Mouse (Mus musculus) CD4-positive, CD25-positive, alpha-beta regulatory T cell, adult 4 months (primary cell): ENCODE measurements around the gene Ppm1m. TPM values are rescaled to one million over a fixed set of nuclear protein-coding genes. Genes with fewer than 3 reads are reported as not detected.

Experiments
- ATAC-seq: one replicate; pipeline ENCODE4 v1.8.0; 2017
- polyA plus RNA-seq, 2 experiments: library from polyadenylated mRNA; unstranded; fragments of 100-300 nt; shearing (Covaris generic); gene quantifications; one replicate each; pipeline ENCODE4 v1.2.1; 2017

Gene Ppm1m
- 10 to 100 TPM; 19.8 to 24.0 TPM for polyA plus RNA-seq

GRCm38 (mm10) chr9:106199535-106200272 is at the start of gene Ppm1m:
Gene Ppm1m, minus strand, starts transcription at chr9:106199746.
- no peak for ATAC-seq

GRCm38 (mm10) chr9:106242813-106243488 is 43.4 kb upstream of the Ppm1m start:
- ATAC-seq, result no peak

GRCm38 (mm10) chr9:106241541-106242164 is 42.1 kb upstream of the Ppm1m start:
- ATAC-seq, result no peak

GRCm38 (mm10) chr9:106237878-106238277 is 38.3 kb upstream of the Ppm1m start:
- no peak for ATAC-seq

- no peak for ATAC-seq
Measured at GRCm38 (mm10) chr9:106237401-106237800, 37.9 kb upstream of the Ppm1m start.

- ATAC-seq, result no peak
Measured at GRCm38 (mm10) chr9:106236818-106237211, 37.3 kb upstream of the Ppm1m start.

GRCm38 (mm10) chr9:106236156-106236817 is 36.7 kb upstream of the Ppm1m start:
- no peak for ATAC-seq

GRCm38 (mm10) chr9:106235194-106235830 is 35.8 kb upstream of the Ppm1m start:
- ATAC-seq, result no peak

- ATAC-seq, result no peak
Measured at GRCm38 (mm10) chr9:106233953-106234352, 34.4 kb upstream of the Ppm1m start.

GRCm38 (mm10) chr9:106232956-106233355 is 33.4 kb upstream of the Ppm1m start:
- no peak for ATAC-seq

GRCm38 (mm10) chr9:106231816-106232215 is 32.3 kb upstream of the Ppm1m start:
- ATAC-seq, result no peak

GRCm38 (mm10) chr9:106231220-106231619 is 31.7 kb upstream of the Ppm1m start:
- no peak for ATAC-seq

- ATAC-seq, result no peak
Measured at GRCm38 (mm10) chr9:106230734-106231106, 31.2 kb upstream of the Ppm1m start.

GRCm38 (mm10) chr9:106230051-106230733 is 30.6 kb upstream of the Ppm1m start:
- no peak for ATAC-seq

- ATAC-seq, result no peak
Measured at GRCm38 (mm10) chr9:106227790-106228429, 28.4 kb upstream of the Ppm1m start.

GRCm38 (mm10) chr9:106226151-106226682 is 26.7 kb upstream of the Ppm1m start:
- peak; percentile 29 for ATAC-seq

GRCm38 (mm10) chr9:106225469-106226150 is 26.1 kb upstream of the Ppm1m start:
- ATAC-seq, result no peak

GRCm38 (mm10) chr9:106222994-106223393 is 23.4 kb upstream of the Ppm1m start:
- no peak for ATAC-seq

GRCm38 (mm10) chr9:106222261-106222851 is 22.8 kb upstream of the Ppm1m start, which contains the start of gene Tlr9:
Gene Tlr9, plus strand, starts transcription at chr9:106222598.
- no peak for ATAC-seq

- no peak for ATAC-seq
Measured at GRCm38 (mm10) chr9:106220894-106221523, 21.5 kb upstream of the Ppm1m start.
